Mouse (Mus musculus) C2C12 (cell line): ENCODE results near the gene Akna.

Source experiments
- CEBPB ChIP-seq: IDR thresholded peaks from one replicate; pipeline ENCODE4 v1.6.1; 2011; ENCODE audit warnings: low read depth, mild to moderate bottlenecking, control low read depth, moderate library complexity
- CTCF ChIP-seq: IDR thresholded peaks from one replicate; pipeline ENCODE4 v1.5.1; 2011; ENCODE audit not compliant: control insufficient read depth, insufficient read depth, insufficient read length
- FOSL1 ChIP-seq: IDR thresholded peaks from one replicate; pipeline ENCODE4 v1.8.0; 2011; ENCODE audit warnings: mild to moderate bottlenecking, low read length; ENCODE audit not compliant: poor library complexity, insufficient read depth, severe bottlenecking
- MAX ChIP-seq: IDR thresholded peaks from one replicate; pipeline ENCODE4 v1.6.1; 2011; ENCODE audit warnings: mild to moderate bottlenecking, control low read depth
- MYOD1 ChIP-seq: IDR thresholded peaks from one replicate; pipeline ENCODE4 v1.6.1; 2011; ENCODE audit warnings: low read depth; ENCODE audit not compliant: control insufficient read depth, insufficient read length
- MYOG ChIP-seq: IDR thresholded peaks from one replicate; pipeline ENCODE4 v1.6.1; 2011; ENCODE audit not compliant: control insufficient read depth, insufficient read length; ENCODE audit errors: extremely low read depth
- USF1 ChIP-seq: IDR thresholded peaks from one replicate; pipeline ENCODE4 v1.6.1; 2011; ENCODE audit warnings: low read depth, mild to moderate bottlenecking, control low read depth, moderate library complexity

DNA sequence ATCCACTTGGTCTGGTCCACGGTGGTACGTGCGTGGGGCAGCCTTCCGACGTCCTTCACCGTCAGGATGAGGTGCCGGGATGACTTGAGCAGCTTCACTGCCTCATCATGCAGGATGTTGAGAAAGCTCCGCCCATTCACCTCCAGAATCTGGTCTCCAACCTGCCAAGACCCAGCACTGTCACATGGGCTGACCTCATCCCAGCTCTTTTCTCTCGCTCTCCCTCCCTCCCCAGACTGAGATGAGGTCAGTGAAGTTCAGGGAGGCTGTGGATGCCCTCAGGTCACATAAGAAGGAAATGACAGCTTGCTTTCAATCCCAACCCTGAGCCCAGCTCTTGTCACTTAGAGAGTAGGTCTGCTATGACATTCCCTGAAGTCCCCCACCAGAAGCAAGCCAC, 32.2 kb upstream of the Akna start:
- TF ChIP-seq FOSL1, result no peak
- TF ChIP-seq MYOD1, result no peak
- TF ChIP-seq CTCF, result no peak
- no peak for TF ChIP-seq USF1
- no peak for TF ChIP-seq CEBPB
- no peak for TF ChIP-seq MYOG
- no peak for TF ChIP-seq MAX
